Mouse (Mus musculus): ENCODE data around the gene Arhgef38. TPM values are rescaled to one million over a fixed set of nuclear protein-coding genes. Genes with fewer than 3 reads are reported as not detected.

Gene Arhgef38
- polyA plus RNA-seq, 1 experiment from 2014 or later = 0.89 TPM

- H3K27ac ChIP-seq (ENCODE audit: low read depth) = no peak overlapping the region
- no peaks in the 10 kb centered on the region for H3K4me1 ChIP-seq (ENCODE audit: insufficient read depth)
- ATAC-seq (ENCODE audit: insufficient read depth) (no peak), DNase-seq (no peak)
- H3K9ac ChIP-seq = no peak overlapping the region
- WGBS = 86% methylated on average over 13 of the region's 13 CpGs
- H3K4me3 ChIP-seq (ENCODE audit: low read depth, low read length) = no peak overlapping the region
- no peaks in the 10 kb centered on the region for H3K27me3 ChIP-seq (ENCODE audit: insufficient read depth, low read length)
- no peaks in the 10 kb centered on the region for H3K9me3 ChIP-seq (ENCODE audit: low read depth, low read length)
- no peak for TF ChIP-seq CTCF (IDR thresholded peaks at IDR 0.05; ENCODE audit: low read depth)
- no peaks in the 10 kb centered on the region for H3K36me3 ChIP-seq (ENCODE audit: insufficient read depth)
- no peak overlapping the region for H3K4me2 ChIP-seq
Observed at GRCm38 (mm10) chr3:133202171-133202570, 32.6 kb downstream of the Arhgef38 start.

- Histone ChIP-seq H3K9me3 (ENCODE audit: low read depth, low read length) (no peaks in the 10 kb centered on the region), H3K4me1 (ENCODE audit: insufficient read depth) (no peaks in the 10 kb centered on the region), H3K27me3 (ENCODE audit: insufficient read depth, low read length) (no peaks in the 10 kb centered on the region), H3K27ac (ENCODE audit: low read depth) (no peak overlapping the region), H3K9ac (no peak overlapping the region), H3K4me2 (no peak overlapping the region), H3K36me3 (ENCODE audit: insufficient read depth) (no peaks in the 10 kb centered on the region), H3K4me3 (ENCODE audit: low read depth, low read length) (no peak overlapping the region)
- ATAC-seq (ENCODE audit: insufficient read depth) = no peak
- DNase-seq = no peak
- 86% methylated on average over 3 of the region's 3 CpGs for WGBS
- TF ChIP-seq CTCF (IDR thresholded peaks at IDR 0.05; ENCODE audit: low read depth) = no peak
Observed at GRCm38 (mm10) chr3:133188930-133189329, 45.8 kb downstream of the Arhgef38 start.

GRCm38 (mm10) chr3:133187524-133187923, 47.2 kb downstream of the Arhgef38 start:
- no peaks in the 10 kb centered on the region for H3K27me3 ChIP-seq (ENCODE audit: insufficient read depth, low read length)
- TF ChIP-seq CTCF (IDR thresholded peaks at IDR 0.05; ENCODE audit: low read depth) = no peak
- H3K9ac ChIP-seq = no peak overlapping the region
- H3K4me2 ChIP-seq = no peak overlapping the region
- H3K36me3 ChIP-seq (ENCODE audit: insufficient read depth) = no peaks in the 10 kb centered on the region
- ATAC-seq (ENCODE audit: insufficient read depth) (no peak), DNase-seq (peak; percentile 6)
- WGBS = 61% methylated on average over 3 of the region's 3 CpGs
- H3K27ac ChIP-seq (ENCODE audit: low read depth) = no peak overlapping the region
- no peaks in the 10 kb centered on the region for H3K4me1 ChIP-seq (ENCODE audit: insufficient read depth)
- no peaks in the 10 kb centered on the region for H3K9me3 ChIP-seq (ENCODE audit: low read depth, low read length)
- H3K4me3 ChIP-seq (ENCODE audit: low read depth, low read length) = no peak overlapping the region

GRCm38 (mm10) chr3:133176033-133176750, 58.6 kb downstream of the Arhgef38 start:
- H3K4me1 ChIP-seq (ENCODE audit: insufficient read depth) = no peaks in the 10 kb centered on the region
- no peaks in the 10 kb centered on the region for H3K36me3 ChIP-seq (ENCODE audit: insufficient read depth)
- H3K27ac ChIP-seq (ENCODE audit: low read depth) = no peak overlapping the region
- 62% methylated on average over 12 of the region's 12 CpGs for WGBS
- H3K4me3 ChIP-seq (ENCODE audit: low read depth, low read length) = no peak overlapping the region
- no peak for TF ChIP-seq CTCF (IDR thresholded peaks at IDR 0.05; ENCODE audit: low read depth)
- H3K9me3 ChIP-seq (ENCODE audit: low read depth, low read length) = no peaks in the 10 kb centered on the region
- no peak for ATAC-seq (ENCODE audit: insufficient read depth)
- no peak for DNase-seq
- H3K27me3 ChIP-seq (ENCODE audit: insufficient read depth, low read length) = no peaks in the 10 kb centered on the region
- no peak overlapping the region for H3K4me2 ChIP-seq
- no peak overlapping the region for H3K9ac ChIP-seq

GRCm38 (mm10) chr3:133172291-133172690, 62.5 kb downstream of the Arhgef38 start:
- H3K4me1 ChIP-seq (ENCODE audit: insufficient read depth) = no peaks in the 10 kb centered on the region
- H3K27ac ChIP-seq (ENCODE audit: low read depth) = no peak overlapping the region
- DNase-seq (no peak), ATAC-seq (ENCODE audit: insufficient read depth) (no peak)
- 85% methylated on average over 4 of the region's 4 CpGs for WGBS
- H3K4me3 ChIP-seq (ENCODE audit: low read depth, low read length) = no peak overlapping the region
- no peaks in the 10 kb centered on the region for H3K9me3 ChIP-seq (ENCODE audit: low read depth, low read length)
- H3K4me2 ChIP-seq = no peak overlapping the region
- no peaks in the 10 kb centered on the region for H3K27me3 ChIP-seq (ENCODE audit: insufficient read depth, low read length)
- no peaks in the 10 kb centered on the region for H3K36me3 ChIP-seq (ENCODE audit: insufficient read depth)
- H3K9ac ChIP-seq = no peak overlapping the region
- no peak for TF ChIP-seq CTCF (IDR thresholded peaks at IDR 0.05; ENCODE audit: low read depth)

GRCm38 (mm10) chr3:133169737-133170136, 65.0 kb downstream of the Arhgef38 start:
- ATAC-seq (ENCODE audit: insufficient read depth) (no peak), DNase-seq (peak; percentile 11)
- Histone ChIP-seq H3K9me3 (ENCODE audit: low read depth, low read length) (no peaks in the 10 kb centered on the region), H3K4me2 (no peak overlapping the region), H3K27me3 (ENCODE audit: insufficient read depth, low read length) (no peaks in the 10 kb centered on the region), H3K27ac (ENCODE audit: low read depth) (no peak overlapping the region), H3K36me3 (ENCODE audit: insufficient read depth) (no peaks in the 10 kb centered on the region), H3K4me1 (ENCODE audit: insufficient read depth) (no peaks in the 10 kb centered on the region), H3K9ac (no peak overlapping the region), H3K4me3 (ENCODE audit: low read depth, low read length) (no peak overlapping the region)
- TF ChIP-seq CTCF (IDR thresholded peaks at IDR 0.05; ENCODE audit: low read depth) = no peak
- 61% methylated on average over 7 of the region's 7 CpGs for WGBS

GRCm38 (mm10) chr3:133167550-133167949, 67.2 kb downstream of the Arhgef38 start:
- DNase-seq = no peak
- no peak for ATAC-seq (ENCODE audit: insufficient read depth)
- H3K4me1 ChIP-seq (ENCODE audit: insufficient read depth) = no peaks in the 10 kb centered on the region
- no peaks in the 10 kb centered on the region for H3K9me3 ChIP-seq (ENCODE audit: low read depth, low read length)
- no peak overlapping the region for H3K4me2 ChIP-seq
- no peaks in the 10 kb centered on the region for H3K36me3 ChIP-seq (ENCODE audit: insufficient read depth)
- H3K9ac ChIP-seq = no peak overlapping the region
- 78% methylated on average over 6 of the region's 6 CpGs for WGBS
- H3K27ac ChIP-seq (ENCODE audit: low read depth) = no peak overlapping the region
- no peaks in the 10 kb centered on the region for H3K27me3 ChIP-seq (ENCODE audit: insufficient read depth, low read length)
- no peak overlapping the region for H3K4me3 ChIP-seq (ENCODE audit: low read depth, low read length)
- TF ChIP-seq CTCF (IDR thresholded peaks at IDR 0.05; ENCODE audit: low read depth) = no peak
